Mouse (Mus musculus): ENCODE measurements around the gene Pip4k2a.

DNA sequence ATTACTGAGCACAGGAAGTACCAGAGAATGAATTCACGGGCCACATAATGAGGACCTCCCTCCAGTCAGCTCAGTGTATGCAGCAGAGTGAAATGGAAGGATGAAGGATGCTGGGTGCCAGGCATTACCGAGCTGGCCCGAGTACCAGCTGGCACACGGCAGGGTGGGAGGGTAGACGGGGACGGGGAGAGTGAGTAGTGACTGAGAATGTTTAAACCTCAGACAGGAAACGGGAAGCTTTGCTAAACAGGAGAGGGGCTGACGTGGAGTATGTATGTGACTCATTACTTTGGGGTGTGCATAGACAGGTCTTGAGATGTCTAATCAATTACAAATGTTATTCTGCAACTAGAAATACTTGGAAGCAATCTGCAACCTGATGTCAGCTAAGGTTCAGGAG is 69.7 kb downstream of the Pip4k2a start:
- no peak for TF ChIP-seq POLR2A (IDR thresholded peaks at IDR 0.05; ENCODE audit: insufficient read depth, low read depth, low read length)
- no peak for TF ChIP-seq CTCF (IDR thresholded peaks at IDR 0.05; ENCODE audit: insufficient read depth, low read depth, low read length)
